9 mouse cellular contexts compared by ENCODE assay signal in genomic region chr16:56131666-56132065, GRCm38 (mm10).
DNase-seq lines count a peak whose midpoint lies in the region; ATAC-seq and TF ChIP-seq lines count a peak whose summit lies in the region.
"Had no signal": no experiment of that assay in that cellular context is flagged by ENCODE, and none has a peak within 500 bp of the region (broad histone marks: within the 10 kb centered on the region; RNA-seq: fewer than 3 reads in every experiment).

No protein-coding gene starts in this region.

- H3K4me2 ChIP-seq in liver, postnatal 0 days (ENCODE audit: low read depth, low read length), result no peak overlapping the region

- no peaks in the 10 kb centered on the region for H3K27me3 ChIP-seq in liver, postnatal 0 days (ENCODE audit: insufficient read depth, low read length)

- no peak overlapping the region for H3K27ac ChIP-seq in liver, postnatal 0 days (ENCODE audit: low read depth)

- TF ChIP-seq EP300 in liver, postnatal 0 days (IDR thresholded peaks at IDR 0.05; ENCODE audit: low read depth), result no peak

- H3K36me3 ChIP-seq in liver, postnatal 0 days (replicated peaks; ENCODE audit: insufficient read depth, low read length), result 0 out of 2 replicates have a peak, but pooled peaks cover 3% of the 10 kb centered on the region

- H3K9me3 ChIP-seq in liver, postnatal 0 days (ENCODE audit: low read length), result no peaks in the 10 kb centered on the region
- H3K9me3 ChIP-seq: G1E had no signal

- H3K4me3 ChIP-seq in liver, postnatal 0 days (ENCODE audit: low read depth, low read length), result no peak overlapping the region

- ATAC-seq in liver, postnatal 0 days, result 0 out of 2 replicates have a peak, but pooled peaks have one; percentile 40

- H3K9ac ChIP-seq in liver, postnatal 0 days (replicated peaks), result no peak overlapping the region

- peak; percentile 76 for TF ChIP-seq CTCF in liver, postnatal 0 days (IDR thresholded peaks at IDR 0.05; ENCODE audit: low read depth)

- DNase-seq in cerebellum, postnatal 14 days, result peak; percentile 22 to 40
- DNase-seq in cerebellum, adult 11 months, result no peak
- no peak for DNase-seq in liver, postnatal 0 days
- no peak for DNase-seq in liver
- DNase-seq in c-Kit-positive CD71-positive TER-119-positive erythroid progenitor cells, embryonic 14.5 days (ENCODE audit: low spot score), result peak; percentile 49
- peak; percentile 73 for DNase-seq in naive thymus-derived CD4-positive, alpha-beta T cell, adult 2 months (ENCODE audit: low read depth)
- no peak for DNase-seq in gastrocnemius, postnatal 36 days
- no peak for DNase-seq in adrenal gland, adult 18-20 months (ENCODE audit: low spot score in 2 of 2)

- 41% methylated on average over 3 of the region's 3 CpGs for WGBS in liver, postnatal 0 days (ENCODE audit: insufficient replicate concordance)

- intact Hi-C loops in gastrocnemius, postnatal 36 days (cut with DNase I), result loop anchor here (5.0 kb wide), 1 partner anchor 179 kb away; no protein-coding TSS in a partner anchor

- H3K4me1 ChIP-seq in liver, postnatal 0 days (ENCODE audit: insufficient read depth), result no peaks in the 10 kb centered on the region

Comparison
In these comparisons a context has a peak if more than half of its experiments do, and no peak if none do; other contexts are left out.
1. DNase-seq: peak in cerebellum, postnatal 14 days (2 of 2), c-Kit-positive CD71-positive TER-119-positive erythroid progenitor cells, embryonic 14.5 days (single experiment) and naive thymus-derived CD4-positive, alpha-beta T cell, adult 2 months (single experiment); none in cerebellum, adult 11 months (single experiment), liver, postnatal 0 days (single experiment), liver (single experiment), gastrocnemius, postnatal 36 days (0 of 2) and adrenal gland, adult 18-20 months (0 of 2).